Mouse (Mus musculus) thymus, postnatal 4 days (tissue): ENCODE results near the gene Prm1.
"Not testable (repeated sequence)": the region's sequence is repeated elsewhere in the genome, so short reads cannot be mapped to it uniquely, and the experiment has no call there.

ENCODE experiments used
- DNase-seq: peaks from one replicate; pipeline ENCODE4 v3.0.0; 2021

The Prm1 gene

GRCm38 (mm10) chr16:10821387-10821786 is 15.7 kb upstream of the Prm1 start:
- no peak for DNase-seq

GRCm38 (mm10) chr16:10819966-10820365 is 14.3 kb upstream of the Prm1 start:
- no peak for DNase-seq

- DNase-seq, result no peak
Observed at GRCm38 (mm10) chr16:10818579-10819135, 13.0 kb upstream of the Prm1 start.

- DNase-seq, result no peak
Observed at GRCm38 (mm10) chr16:10814864-10815263, 9.2 kb upstream of the Prm1 start.

GRCm38 (mm10) chr16:10813726-10814125 is 8.1 kb upstream of the Prm1 start:
- DNase-seq, result no peak

- DNase-seq, result no peak
Observed at GRCm38 (mm10) chr16:10812865-10813371, 7.3 kb upstream of the Prm1 start, which contains the start of gene Gm11172. Gene Gm11172, plus strand, starts transcription at chr16:10812915.

GRCm38 (mm10) chr16:10810376-10810775 is 4.7 kb upstream of the Prm1 start:
- DNase-seq, result no peak

GRCm38 (mm10) chr16:10802420-10802819 is 3.2 kb downstream of the Prm1 start:
- not testable (repeated sequence) for DNase-seq

- no peak for DNase-seq
Observed at GRCm38 (mm10) chr16:10796034-10796433, 9.6 kb downstream of the Prm1 start, which contains the start of gene Prm2. Gene Prm2, minus strand, starts transcription at chr16:10796134.

- DNase-seq, result no peak
Observed at GRCm38 (mm10) chr16:10790702-10791101, 14.9 kb downstream of the Prm1 start, which contains the start of gene Prm3. Gene Prm3, minus strand, starts transcription at chr16:10790914.

GRCm38 (mm10) chr16:10788866-10789265 is 16.8 kb downstream of the Prm1 start:
- no peak for DNase-seq

- DNase-seq, result peak; percentile 68
Observed at GRCm38 (mm10) chr16:10788271-10788670, 17.4 kb downstream of the Prm1 start, which contains the start of gene Tnp2. Gene Tnp2, minus strand, starts transcription at chr16:10788660.

GRCm38 (mm10) chr16:10787548-10788058 is 18.0 kb downstream of the Prm1 start:
- DNase-seq, result no peak

- no peak for DNase-seq
Observed at GRCm38 (mm10) chr16:10786782-10787547, 18.7 kb downstream of the Prm1 start.

GRCm38 (mm10) chr16:10786288-10786687 is 19.4 kb downstream of the Prm1 start:
- peak; percentile 88 for DNase-seq

GRCm38 (mm10) chr16:10785371-10786231 is 20.0 kb downstream of the Prm1 start, which contains the start of gene Socs1:
Gene Socs1, minus strand, starts transcription at chr16:10785536.
- peak; percentile 97 for DNase-seq

GRCm38 (mm10) chr16:10784793-10785370 is 20.8 kb downstream of the Prm1 start:
- DNase-seq, result peak; percentile 99

GRCm38 (mm10) chr16:10783883-10784792 is 21.5 kb downstream of the Prm1 start:
- peak; percentile 80 for DNase-seq

- DNase-seq, result no peak
Observed at GRCm38 (mm10) chr16:10783451-10783850, 22.2 kb downstream of the Prm1 start.

GRCm38 (mm10) chr16:10783152-10783434 is 22.5 kb downstream of the Prm1 start:
- peak; percentile 52 for DNase-seq

- DNase-seq, result peak; percentile 60
Observed at GRCm38 (mm10) chr16:10782377-10783151, 23.1 kb downstream of the Prm1 start.
